Mouse (Mus musculus) forebrain, embryonic 11.5 days (tissue): ENCODE data around the gene Lamtor1. TPM values are rescaled to one million over a fixed set of nuclear protein-coding genes. Genes with fewer than 3 reads are reported as not detected.
A peak's percentile ranks its signal among the peaks of the same experiment; 100 is the strongest.
"Not testable (repeated sequence)": the region's sequence is repeated elsewhere in the genome, so short reads cannot be mapped to it uniquely, and the experiment has no call there.

ENCODE experiments used
- ATAC-seq: fragments of 200-750 bp; cut with Nextera tagmentation; replicated peaks from 2 replicates; pipeline ENCODE4 v1.8.0; 2017; ENCODE audit warnings: moderate TSS enrichment; ENCODE audit not compliant: low FRiP score
- DNase-seq: peaks from one replicate; pipeline ENCODE4 v3.0.0-alpha.2; 2017; ENCODE audit warnings: low spot score
- H3K27ac ChIP-seq: fragments of 300-500 bp; sonication (generic); 2 replicates; pipeline ENCODE4 v1.5.1; 2014; ENCODE audit warnings: low read depth, low read length
- H3K27me3 ChIP-seq: fragments of 300-500 bp; sonication (generic); 2 replicates; pipeline ENCODE4 v1.6.1; 2014; ENCODE audit warnings: mild to moderate bottlenecking, low read length, mixed read lengths; ENCODE audit not compliant: control insufficient read depth, insufficient read depth
- H3K36me3 ChIP-seq: fragments of 300-500 bp; sonication (generic); 2 replicates; pipeline ENCODE4 v1.6.1; 2014; ENCODE audit warnings: mild to moderate bottlenecking, low read length, moderate library complexity, mixed read lengths; ENCODE audit not compliant: control insufficient read depth, insufficient read depth
- H3K4me1 ChIP-seq: fragments of 300-500 bp; sonication (generic); replicated peaks from 2 replicates; pipeline ENCODE4 v1.6.1; 2014; ENCODE audit warnings: low read length, mixed read lengths; ENCODE audit not compliant: control insufficient read depth, insufficient read depth
- H3K4me2 ChIP-seq: fragments of 300-500 bp; sonication (generic); 2 replicates; pipeline ENCODE4 v1.6.1; 2014; ENCODE audit warnings: low read depth, mild to moderate bottlenecking, low read length, moderate library complexity, mixed read lengths; ENCODE audit not compliant: severe bottlenecking
- H3K4me3 ChIP-seq: fragments of 300-500 bp; sonication (generic); 2 replicates; pipeline ENCODE4 v1.5.1; 2014; ENCODE audit warnings: low read depth, low read length
- H3K9ac ChIP-seq: fragments of 300-500 bp; sonication (generic); 2 replicates; pipeline ENCODE4 v1.6.1; 2014; ENCODE audit warnings: low read length
- H3K9me3 ChIP-seq: fragments of 300-500 bp; sonication (generic); 2 replicates; pipeline ENCODE4 v1.6.1; 2016; ENCODE audit warnings: low read length, mixed read lengths; ENCODE audit not compliant: control insufficient read depth
- WGBS: fragments of 180-500 bp; shearing (Covaris S2); extraction: QIAGEN DNeasy Blood & Tissue Kit; methylation state at CpG from one replicate; pipeline ENCODE4 v1.1.7; 2014; 5-methylcytosine and 5-hydroxymethylcytosine counted together
- polyA plus RNA-seq: library from polyadenylated mRNA; unstranded; fragments of >200 nt; fragmentation: Nextera tagmentation; extraction: Ambion mirVana; gene quantifications from 2 replicates; pipeline ENCODE4 v1.2.1, GENCODE M21; 2014

The Lamtor1 gene
- polyA plus RNA-seq, 1 experiment from 2014 or later, result 126 TPM

DNA sequence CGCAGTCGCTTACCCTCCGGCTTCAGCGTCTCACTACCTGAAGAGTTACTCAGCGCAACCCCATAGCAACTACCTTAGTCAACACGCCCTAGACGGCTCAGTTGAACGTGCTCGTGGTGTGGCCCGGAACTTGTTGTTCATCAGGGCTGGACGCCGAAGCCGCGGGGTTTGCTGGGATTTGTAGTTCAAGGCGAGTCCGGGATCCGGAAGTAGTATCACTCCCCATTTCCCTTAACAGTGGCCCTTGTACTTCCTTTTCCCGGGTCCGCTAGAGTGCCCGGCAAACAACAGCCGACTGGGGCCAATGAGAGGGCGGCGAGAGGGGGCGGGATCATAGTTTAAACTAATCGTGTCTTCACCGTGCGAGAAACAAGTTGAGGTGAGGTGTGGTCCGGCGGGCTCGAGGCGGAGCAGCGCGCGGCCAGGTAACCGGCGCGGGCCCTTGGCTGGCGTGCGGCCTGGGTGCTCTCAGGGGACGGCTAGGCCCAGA, 28.1 kb downstream of the Lamtor1 start, which contains the start of the genes Lrrc51 and Numa1:
TSS of gene Lrrc51 (minus strand) at position 145 of the 490 bp plus-strand sequence.
TSS of gene Numa1 (plus strand) at position 361 of the 490 bp plus-strand sequence.
- Histone ChIP-seq H3K9ac (peak within 1 kb of the TSS; percentile 75), H3K27me3 (no peaks in the 10 kb centered on the region), H3K36me3 (no peaks in the 10 kb centered on the region), H3K4me2 (peak within 1 kb of the TSS; percentile 67), H3K4me1 (no peaks in the 10 kb centered on the region; the same call in 1 of the 2 replicates), H3K27ac (peak within 1 kb of the TSS; percentile 46; the same call in 1 of the 2 replicates), H3K4me3 (peak within 1 kb of the TSS; percentile 69), H3K9me3 (no peaks in the 10 kb centered on the region)
- ATAC-seq, result peak; percentile 99
- DNase-seq, result peak; percentile 96
- WGBS, result under 1% methylated on average over 40 of the region's 40 CpGs

DNA sequence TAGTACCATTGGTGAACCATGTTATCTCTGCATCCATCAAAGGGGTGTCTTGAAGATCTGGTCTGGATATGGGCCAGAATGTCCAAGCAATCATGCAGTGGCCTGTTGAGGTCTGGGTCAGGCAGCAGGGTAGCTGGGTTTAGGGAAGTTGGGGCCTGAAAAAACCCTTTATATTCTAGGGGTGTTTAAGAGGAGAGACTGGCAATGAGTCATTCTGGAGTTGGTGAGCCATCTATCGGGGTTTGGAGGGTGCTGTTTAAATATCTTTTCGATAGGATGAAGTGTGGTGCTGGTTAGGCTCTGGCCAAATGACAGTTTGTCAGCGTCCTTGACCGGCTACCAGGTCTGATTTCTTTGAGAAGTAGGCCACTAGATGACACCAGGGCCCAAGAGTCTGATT, 30.3 kb downstream of the Lamtor1 start:
- H3K9ac ChIP-seq, result no peak overlapping the region
- no peak for DNase-seq
- no peak overlapping the region for H3K4me2 ChIP-seq
- H3K4me1 ChIP-seq, result no peaks in the 10 kb centered on the region; the same call in 1 of the 2 replicates
- no peak overlapping the region for H3K27ac ChIP-seq
- H3K27me3 ChIP-seq, result no peaks in the 10 kb centered on the region
- no peak overlapping the region for H3K4me3 ChIP-seq
- H3K9me3 ChIP-seq, result no peaks in the 10 kb centered on the region
- WGBS, result 94% methylated on average over 4 of the region's 4 CpGs
- no peak for ATAC-seq
- H3K36me3 ChIP-seq, result no peaks in the 10 kb centered on the region

DNA sequence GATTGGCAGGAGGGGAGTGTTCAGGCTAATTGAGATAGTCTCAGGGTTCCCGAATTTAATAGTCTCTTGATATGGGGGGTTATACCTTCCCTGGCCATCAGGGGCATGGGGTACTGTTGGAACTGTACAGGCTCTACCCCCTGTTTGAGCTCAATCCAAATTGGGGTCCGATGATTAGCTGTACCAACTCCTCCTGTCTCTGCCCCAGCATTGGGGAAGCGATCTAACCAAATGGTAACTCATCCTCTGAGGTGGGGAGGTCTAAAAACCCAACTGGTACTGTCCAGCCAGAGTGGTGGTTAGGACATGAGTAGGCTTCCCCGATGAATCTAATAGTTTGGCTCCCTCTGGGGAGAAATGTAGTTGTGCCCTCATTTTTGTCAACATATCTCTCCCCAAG, 31.3 kb downstream of the Lamtor1 start:
- H3K27ac ChIP-seq, result no peak overlapping the region
- H3K9me3 ChIP-seq, result no peaks in the 10 kb centered on the region
- no peaks in the 10 kb centered on the region; the same call in 1 of the 2 replicates for H3K4me1 ChIP-seq
- no peak overlapping the region for H3K9ac ChIP-seq
- ATAC-seq, result no peak
- H3K36me3 ChIP-seq, result no peaks in the 10 kb centered on the region
- H3K4me2 ChIP-seq, result no peak overlapping the region
- WGBS, result 96% methylated on average over 4 of the region's 4 CpGs
- H3K27me3 ChIP-seq, result no peaks in the 10 kb centered on the region
- H3K4me3 ChIP-seq, result no peak overlapping the region
- DNase-seq, result no peak

DNA sequence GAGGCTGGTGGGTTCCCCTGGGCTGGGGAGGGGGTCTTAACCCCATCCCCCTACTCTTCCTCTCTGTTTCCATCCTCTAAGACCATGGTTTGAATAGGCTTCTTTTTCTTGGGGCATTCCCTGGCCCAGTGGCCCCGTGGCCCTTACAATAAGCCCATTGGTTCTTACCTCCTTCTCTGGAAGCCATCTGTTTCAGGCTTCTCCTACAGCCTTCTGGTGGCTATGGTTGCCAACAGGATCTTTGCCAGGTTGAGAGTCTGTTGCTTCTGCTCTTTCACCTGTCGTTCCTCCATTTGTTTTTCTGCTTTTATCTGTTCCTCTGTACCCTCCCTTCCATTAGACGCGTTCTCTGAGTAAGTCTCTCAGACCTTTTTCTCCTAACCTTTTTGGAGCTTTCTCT, 31.9 kb downstream of the Lamtor1 start:
- Histone ChIP-seq H3K9ac (no peak overlapping the region), H3K36me3 (no peaks in the 10 kb centered on the region), H3K27me3 (no peaks in the 10 kb centered on the region), H3K4me1 (no peaks in the 10 kb centered on the region; the same call in 1 of the 2 replicates), H3K4me3 (no peak overlapping the region), H3K9me3 (no peaks in the 10 kb centered on the region), H3K27ac (no peak overlapping the region), H3K4me2 (no peak overlapping the region)
- DNase-seq (no peak), ATAC-seq (no peak)
- WGBS, result 95% methylated on average over 4 of the region's 4 CpGs

DNA sequence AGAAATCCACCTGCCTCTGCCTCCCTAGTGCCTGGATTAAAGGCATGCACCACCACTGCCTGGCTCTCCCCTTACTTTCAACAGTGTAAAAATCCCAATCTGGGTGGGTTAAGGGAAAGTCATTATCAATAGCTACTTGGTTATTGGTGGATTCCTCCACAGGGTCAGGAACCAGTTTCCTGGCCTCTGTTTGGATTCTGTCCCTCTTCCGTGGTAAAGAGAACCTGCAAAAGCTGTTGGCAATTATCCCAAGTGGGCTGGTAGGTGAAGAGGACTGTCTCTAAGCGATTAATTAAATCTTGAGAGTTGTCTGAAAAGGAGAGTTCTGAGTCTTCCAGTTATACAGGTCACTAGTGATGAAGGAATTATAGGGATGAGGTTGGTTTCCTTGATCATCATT, 32.6 kb downstream of the Lamtor1 start:
- no peak overlapping the region for H3K4me3 ChIP-seq
- no peak for ATAC-seq
- no peaks in the 10 kb centered on the region for H3K36me3 ChIP-seq
- H3K4me2 ChIP-seq, result no peak overlapping the region
- H3K9ac ChIP-seq, result no peak overlapping the region
- WGBS, result 92% methylated on average over 2 of the region's 2 CpGs
- H3K27ac ChIP-seq, result no peak overlapping the region
- H3K27me3 ChIP-seq, result no peaks in the 10 kb centered on the region
- no peak for DNase-seq
- no peaks in the 10 kb centered on the region; the same call in 1 of the 2 replicates for H3K4me1 ChIP-seq
- H3K9me3 ChIP-seq, result no peaks in the 10 kb centered on the region

DNA sequence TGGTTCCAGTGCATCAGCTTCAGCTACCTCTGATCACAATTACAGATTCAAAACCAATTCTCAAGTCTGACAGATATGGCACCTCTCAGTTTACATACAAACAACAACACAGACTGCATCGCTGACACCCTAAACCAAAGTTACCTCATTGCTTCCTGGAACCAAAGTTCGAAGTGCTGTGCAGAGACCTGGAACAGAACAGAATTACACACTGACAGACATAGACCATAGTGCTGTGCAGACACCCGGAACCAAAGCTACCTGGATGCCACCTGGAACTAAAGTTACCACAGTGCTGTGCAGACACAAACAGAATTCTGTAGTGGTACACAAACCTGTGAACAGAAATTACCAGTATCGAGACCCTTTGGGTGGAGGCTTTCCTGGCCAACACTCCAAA, 34.1 kb downstream of the Lamtor1 start:
- H3K4me3 ChIP-seq, result no peak overlapping the region
- no peak overlapping the region for H3K9ac ChIP-seq
- no peaks in the 10 kb centered on the region; the same call in 1 of the 2 replicates for H3K4me1 ChIP-seq
- no peak overlapping the region for H3K27ac ChIP-seq
- H3K4me2 ChIP-seq, result no peak overlapping the region
- H3K27me3 ChIP-seq, result no peaks in the 10 kb centered on the region
- H3K36me3 ChIP-seq, result no peaks in the 10 kb centered on the region
- 97% methylated on average over 4 of the region's 4 CpGs for WGBS
- DNase-seq (no peak), ATAC-seq (no peak)
- H3K9me3 ChIP-seq, result no peaks in the 10 kb centered on the region

DNA sequence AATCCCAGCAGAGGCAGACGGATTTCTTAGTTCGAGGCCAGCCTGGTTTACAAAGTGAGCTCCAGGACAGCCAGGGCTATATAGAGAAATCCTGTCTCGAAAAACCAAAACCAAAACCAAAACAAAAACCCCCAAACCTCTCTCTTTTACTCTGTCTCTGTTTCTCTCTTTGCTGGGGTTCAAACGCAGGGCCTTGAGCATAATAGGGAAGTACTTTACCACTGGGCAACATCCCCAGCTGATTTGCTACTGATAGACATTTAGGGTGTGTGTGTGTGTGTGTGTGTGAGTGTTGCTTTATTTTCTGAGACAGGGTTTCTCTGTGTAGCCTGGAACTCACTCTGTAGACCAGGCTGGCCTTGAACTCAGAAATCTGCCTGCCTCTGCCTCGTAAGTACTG, 43.3 kb downstream of the Lamtor1 start:
- WGBS, result 93% methylated on average over 5 of the region's 5 CpGs
- DNase-seq, H3K4me3 ChIP-seq, H3K27me3 ChIP-seq, H3K27ac ChIP-seq, H3K4me2 ChIP-seq, H3K9me3 ChIP-seq, H3K4me1 ChIP-seq, H3K36me3 ChIP-seq, H3K9ac ChIP-seq, ATAC-seq: not testable (repeated sequence)

DNA sequence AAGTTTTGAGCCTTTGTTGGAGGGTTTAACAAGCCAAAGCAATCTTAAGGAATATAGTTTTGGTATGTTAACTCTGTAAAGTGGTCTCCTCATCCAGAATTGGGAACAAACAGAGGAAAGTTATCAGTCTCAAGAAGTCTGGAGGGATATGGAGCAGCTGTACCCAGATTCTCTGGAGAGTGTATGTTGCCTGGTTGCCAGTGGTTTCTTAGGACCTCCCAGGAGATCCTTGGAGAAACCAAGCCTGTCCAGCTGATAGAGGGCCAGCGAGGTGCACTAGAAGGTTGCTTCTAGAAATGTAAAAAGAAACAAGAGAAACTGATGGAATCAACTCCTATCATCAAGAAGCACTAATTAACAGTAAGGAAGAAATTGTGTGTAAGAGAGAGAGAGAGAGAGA, 45.9 kb downstream of the Lamtor1 start:
- no peak overlapping the region for H3K27ac ChIP-seq
- WGBS, result 86% methylated on average over 1 of the region's 1 CpGs
- H3K4me3 ChIP-seq, result no peak overlapping the region
- H3K27me3 ChIP-seq, result no peaks in the 10 kb centered on the region
- no peak overlapping the region for H3K9ac ChIP-seq
- no peak for DNase-seq
- H3K9me3 ChIP-seq, result no peaks in the 10 kb centered on the region
- no peak for ATAC-seq
- no peaks in the 10 kb centered on the region for H3K36me3 ChIP-seq
- H3K4me2 ChIP-seq, result no peak overlapping the region
- H3K4me1 ChIP-seq, result no peaks in the 10 kb centered on the region

DNA sequence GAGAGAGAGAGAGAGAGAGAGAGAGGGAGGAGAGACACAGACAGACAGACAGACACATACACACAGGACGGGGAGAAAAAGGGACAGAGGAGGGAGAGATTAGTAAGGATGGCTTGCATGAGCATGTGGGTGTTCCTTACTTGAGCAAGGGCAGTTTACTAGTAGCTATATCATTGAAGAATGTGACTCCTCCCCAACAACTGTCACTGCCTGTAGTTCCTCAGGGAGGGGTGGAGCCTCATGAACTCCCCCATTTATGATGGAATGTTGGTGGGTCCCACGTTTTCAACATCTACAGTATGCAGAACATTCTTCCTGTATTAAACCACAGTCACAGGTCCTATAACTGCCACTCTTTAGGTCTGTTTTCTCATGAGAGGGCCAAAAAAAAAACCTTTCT, 46.4 kb downstream of the Lamtor1 start:
- DNase-seq (no peak), ATAC-seq (no peak)
- Histone ChIP-seq H3K4me1 (no peaks in the 10 kb centered on the region), H3K9me3 (no peaks in the 10 kb centered on the region), H3K27me3 (no peaks in the 10 kb centered on the region), H3K27ac (no peak overlapping the region), H3K4me3 (no peak overlapping the region), H3K36me3 (no peaks in the 10 kb centered on the region), H3K9ac (no peak overlapping the region), H3K4me2 (no peak overlapping the region)
- 81% methylated on average over 2 of the region's 2 CpGs for WGBS
